Mouse (Mus musculus): ENCODE measurements at regions not wholly inside any gene's neighbourhood (a gene's known extent, or its start where the extent isn't known, plus 50 kb on each side); places are given as distances from the start of the nearest gene placed in this dataset.

- peaks cover 4% of the 10 kb centered on the region for H3K4me1 ChIP-seq (ENCODE audit: control insufficient read depth, insufficient read depth, low read length)
- WGBS = 82% methylated on average over 8 of the region's 8 CpGs
- H3K4me3 ChIP-seq (replicated peaks; ENCODE audit: insufficient read depth, low read depth, low read length) = no peak overlapping the region
- TF ChIP-seq CTCF (IDR thresholded peaks at IDR 0.05; ENCODE audit: borderline replicate concordance, insufficient read depth, low read depth, low read length) (no peak), POLR2A (IDR thresholded peaks at IDR 0.05; ENCODE audit: borderline replicate concordance, insufficient read depth, low read length) (no peak)
- no peak for DNase-seq
- no peak overlapping the region for H3K27ac ChIP-seq (ENCODE audit: insufficient read depth, low read length)
- no peaks in the 10 kb centered on the region; the same call in 1 of the 2 replicates for H3K27me3 ChIP-seq (ENCODE audit: control insufficient read depth, insufficient read depth, low read length)
Measured at GRCm38 (mm10) chr6:82846587-82847150, 72.4 kb upstream of the Hk2 start.

DNA sequence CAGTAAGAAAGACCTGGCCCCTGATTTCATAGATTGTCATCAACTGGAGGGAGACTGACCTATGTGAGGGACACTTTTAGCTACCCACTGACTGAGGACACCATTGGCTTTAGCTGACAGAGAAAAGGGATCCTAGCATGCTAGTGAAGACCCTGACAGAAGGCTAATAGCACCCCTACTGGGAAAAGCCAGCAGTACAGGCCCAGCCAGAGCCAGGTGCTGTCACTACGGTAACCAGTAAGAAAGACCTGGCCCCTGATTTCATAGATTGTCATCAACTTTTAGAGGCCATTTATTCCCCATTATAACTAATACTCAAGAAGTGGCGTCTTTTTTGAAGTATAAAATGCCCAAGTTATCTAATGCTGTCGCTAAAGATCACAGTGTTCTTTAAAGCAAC is 70.2 kb upstream of the Hk2 start:
- TF ChIP-seq POLR2A (IDR thresholded peaks at IDR 0.05; ENCODE audit: borderline replicate concordance, insufficient read depth, low read length) (no peak), CTCF (IDR thresholded peaks at IDR 0.05; ENCODE audit: borderline replicate concordance, insufficient read depth, low read depth, low read length) (no peak)
- Histone ChIP-seq H3K27me3 (ENCODE audit: control insufficient read depth, insufficient read depth, low read length) (no peaks in the 10 kb centered on the region; the same call in 1 of the 2 replicates), H3K27ac (ENCODE audit: insufficient read depth, low read length) (no peak overlapping the region), H3K4me3 (replicated peaks; ENCODE audit: insufficient read depth, low read depth, low read length) (no peak overlapping the region), H3K4me1 (ENCODE audit: control insufficient read depth, insufficient read depth, low read length) (no peaks in the 10 kb centered on the region; the same call in 1 of the 2 replicates)
- DNase-seq = no peak
- 64% methylated on average over 3 of the region's 3 CpGs for WGBS

GRCm38 (mm10) chr6:82843881-82844280 is 69.6 kb upstream of the Hk2 start:
- 88% methylated on average over 4 of the region's 4 CpGs for WGBS
- Histone ChIP-seq H3K4me1 (ENCODE audit: control insufficient read depth, insufficient read depth, low read length) (no peaks in the 10 kb centered on the region; the same call in 1 of the 2 replicates), H3K4me3 (replicated peaks; ENCODE audit: insufficient read depth, low read depth, low read length) (no peak overlapping the region), H3K27ac (ENCODE audit: insufficient read depth, low read length) (no peak overlapping the region), H3K27me3 (ENCODE audit: control insufficient read depth, insufficient read depth, low read length) (no peaks in the 10 kb centered on the region; the same call in 1 of the 2 replicates)
- TF ChIP-seq CTCF (IDR thresholded peaks at IDR 0.05; ENCODE audit: borderline replicate concordance, insufficient read depth, low read depth, low read length) (no peak), POLR2A (IDR thresholded peaks at IDR 0.05; ENCODE audit: borderline replicate concordance, insufficient read depth, low read length) (no peak)
- no peak for DNase-seq

DNA sequence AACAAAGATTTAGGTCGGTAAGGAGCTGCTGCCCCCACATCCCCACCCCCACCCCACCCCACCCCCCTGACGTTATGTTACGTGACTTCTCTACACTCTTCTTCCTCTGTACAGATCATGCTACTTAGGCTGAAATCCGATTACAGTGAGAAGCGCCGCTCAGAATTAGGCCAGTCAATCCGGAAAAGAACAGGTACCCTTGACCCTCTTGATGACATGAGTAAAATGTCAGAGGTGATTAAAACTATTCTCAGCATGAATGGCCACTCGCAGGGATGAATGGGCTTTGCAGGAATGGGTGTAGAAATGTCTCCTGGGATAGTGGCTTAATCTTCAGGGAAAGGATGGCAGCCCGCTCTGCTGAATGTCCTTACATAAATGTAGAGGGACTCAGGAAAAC is 63.0 kb upstream of the Hk2 start:
- H3K4me1 ChIP-seq (ENCODE audit: control insufficient read depth, insufficient read depth, low read length) = no peaks in the 10 kb centered on the region
- no peaks in the 10 kb centered on the region for H3K27me3 ChIP-seq (ENCODE audit: control insufficient read depth, insufficient read depth, low read length)
- WGBS = 75% methylated on average over 9 of the region's 9 CpGs
- no peak overlapping the region for H3K27ac ChIP-seq (ENCODE audit: insufficient read depth, low read length)
- H3K4me3 ChIP-seq (replicated peaks; ENCODE audit: insufficient read depth, low read depth, low read length) = no peak overlapping the region
- TF ChIP-seq CTCF (IDR thresholded peaks at IDR 0.05; ENCODE audit: borderline replicate concordance, insufficient read depth, low read depth, low read length) (no peak), POLR2A (IDR thresholded peaks at IDR 0.05; ENCODE audit: borderline replicate concordance, insufficient read depth, low read length) (no peak)
- no peak for DNase-seq

DNA sequence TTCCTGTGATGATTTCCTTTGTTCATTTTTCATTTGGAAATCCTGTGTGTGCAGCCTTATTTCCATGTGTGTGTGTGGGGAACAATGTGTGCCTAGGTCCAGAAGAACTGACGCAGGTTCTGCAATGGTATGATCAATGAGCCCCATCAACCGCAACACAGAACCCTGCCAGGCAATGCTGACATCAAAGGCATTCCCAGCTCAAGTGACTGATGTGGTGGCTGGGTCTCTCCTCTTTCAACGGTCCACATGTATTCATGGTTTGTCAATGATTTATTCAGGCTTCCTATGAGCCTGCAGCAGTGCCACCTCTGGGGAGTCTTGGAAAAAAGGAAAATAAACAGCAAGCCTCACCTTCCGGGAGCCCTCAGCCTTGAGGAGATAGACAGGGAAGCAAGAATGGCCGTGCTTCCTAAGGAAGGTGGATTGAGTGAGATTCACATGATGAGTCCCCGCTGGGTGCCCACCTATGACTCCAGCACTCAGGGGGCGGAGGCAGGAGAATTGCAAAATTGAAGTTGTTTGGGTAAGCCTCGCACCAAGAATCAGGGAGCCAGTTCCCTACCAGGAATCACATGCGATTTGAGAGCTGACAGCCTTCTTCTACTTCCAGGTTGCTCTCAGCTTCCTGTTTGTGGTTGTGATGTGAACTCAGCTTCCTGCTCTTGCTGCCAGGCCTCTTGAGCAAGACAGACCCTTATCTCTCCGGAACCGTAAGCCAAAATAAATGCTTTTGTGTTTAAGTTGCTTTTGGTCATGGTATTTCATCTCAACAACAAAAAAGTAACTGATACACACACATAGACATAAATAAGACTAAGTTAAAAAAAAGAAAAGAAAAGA is 61.2 kb upstream of the Hk2 start:
- 81% methylated on average over 11 of the region's 11 CpGs for WGBS

DNA sequence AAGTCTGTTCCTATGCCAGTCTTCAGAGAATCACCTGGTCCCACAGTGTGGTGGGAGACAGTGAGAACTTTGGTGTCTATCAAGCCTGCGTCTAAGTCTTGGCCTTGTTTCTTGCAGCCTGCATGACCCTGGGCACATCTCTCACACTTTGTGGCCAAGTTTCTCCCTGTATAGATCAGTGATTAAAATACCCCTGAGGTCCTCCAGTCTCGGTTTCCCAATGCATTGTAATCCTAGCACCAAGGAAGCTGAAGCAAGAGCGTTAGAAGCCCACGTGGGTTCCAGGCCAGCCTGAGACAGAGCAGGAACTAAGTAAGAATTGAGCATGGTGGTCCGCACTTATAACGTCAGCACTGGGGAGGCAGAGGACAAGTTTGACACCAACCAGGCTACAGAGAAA is 59.6 kb upstream of the Hk2 start:
- no peak for TF ChIP-seq CTCF (IDR thresholded peaks at IDR 0.05; ENCODE audit: borderline replicate concordance, insufficient read depth, low read depth, low read length)
- DNase-seq = no peak
- no peak overlapping the region for H3K4me3 ChIP-seq (replicated peaks; ENCODE audit: insufficient read depth, low read depth, low read length)
- no peaks in the 10 kb centered on the region for H3K27me3 ChIP-seq (ENCODE audit: control insufficient read depth, insufficient read depth, low read length)
- no peak overlapping the region for H3K27ac ChIP-seq (ENCODE audit: insufficient read depth, low read length)
- H3K4me1 ChIP-seq (ENCODE audit: control insufficient read depth, insufficient read depth, low read length) = no peaks in the 10 kb centered on the region
- 89% methylated on average over 6 of the region's 6 CpGs for WGBS

More for the DNA sequence above, 61.2 kb upstream of the Hk2 start:
- no peaks in the 10 kb centered on the region for H3K27me3 ChIP-seq (ENCODE audit: control insufficient read depth, insufficient read depth, low read length)
- H3K27ac ChIP-seq (ENCODE audit: insufficient read depth, low read length) = no peak overlapping the region
- no peak overlapping the region for H3K4me3 ChIP-seq (replicated peaks; ENCODE audit: insufficient read depth, low read depth, low read length)
- DNase-seq = no peak
- TF ChIP-seq POLR2A (IDR thresholded peaks at IDR 0.05; ENCODE audit: borderline replicate concordance, insufficient read depth, low read length) = no peak
- no peak for TF ChIP-seq CTCF (IDR thresholded peaks at IDR 0.05; ENCODE audit: borderline replicate concordance, insufficient read depth, low read depth, low read length)
- no peaks in the 10 kb centered on the region for H3K4me1 ChIP-seq (ENCODE audit: control insufficient read depth, insufficient read depth, low read length)

DNA sequence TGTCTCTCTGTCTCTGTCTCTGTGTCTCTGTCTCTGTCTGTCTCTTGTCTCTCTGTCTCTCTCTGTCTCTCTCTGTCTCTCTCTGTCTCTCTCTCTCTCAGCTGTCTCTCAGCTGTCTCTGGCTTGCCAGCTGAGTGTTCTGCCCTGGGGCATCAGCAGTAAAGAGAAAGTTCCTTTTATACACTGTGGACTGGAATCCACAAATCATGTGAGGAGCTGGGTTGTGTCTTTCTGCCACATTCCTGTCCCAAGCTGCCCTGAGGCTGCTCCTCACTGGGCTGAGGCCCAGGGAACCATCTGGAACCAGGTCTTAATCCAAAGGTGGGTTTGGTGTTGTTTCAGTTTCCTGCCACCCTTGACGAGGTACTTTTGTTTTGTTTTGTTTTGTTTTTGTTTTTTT is 57.0 kb upstream of the Hk2 start:
- no peak for DNase-seq
- Histone ChIP-seq H3K4me3 (replicated peaks; ENCODE audit: insufficient read depth, low read depth, low read length) (no peak overlapping the region), H3K27ac (ENCODE audit: insufficient read depth, low read length) (no peak overlapping the region), H3K27me3 (ENCODE audit: control insufficient read depth, insufficient read depth, low read length) (no peaks in the 10 kb centered on the region), H3K4me1 (ENCODE audit: control insufficient read depth, insufficient read depth, low read length) (no peaks in the 10 kb centered on the region)
- WGBS = 24% methylated on average over 1 of the region's 1 CpGs
- TF ChIP-seq CTCF (IDR thresholded peaks at IDR 0.05; ENCODE audit: borderline replicate concordance, insufficient read depth, low read depth, low read length) = no peak
- TF ChIP-seq POLR2A (IDR thresholded peaks at IDR 0.05; ENCODE audit: borderline replicate concordance, insufficient read depth, low read length) = no peak

- Histone ChIP-seq H3K4me1 (ENCODE audit: control insufficient read depth, insufficient read depth, low read length) (no peaks in the 10 kb centered on the region), H3K27ac (ENCODE audit: insufficient read depth, low read length) (no peak overlapping the region), H3K4me3 (replicated peaks; ENCODE audit: insufficient read depth, low read depth, low read length) (no peak overlapping the region), H3K27me3 (ENCODE audit: control insufficient read depth, insufficient read depth, low read length) (no peaks in the 10 kb centered on the region)
- WGBS = 86% methylated on average over 3 of the region's 3 CpGs
- DNase-seq = no peak
- no peak for TF ChIP-seq CTCF (IDR thresholded peaks at IDR 0.05; ENCODE audit: borderline replicate concordance, insufficient read depth, low read depth, low read length)
- TF ChIP-seq POLR2A (IDR thresholded peaks at IDR 0.05; ENCODE audit: borderline replicate concordance, insufficient read depth, low read length) = no peak
Measured at GRCm38 (mm10) chr6:82824684-82825083, 50.4 kb upstream of the Hk2 start.

Measured in cerebellum, adult 2 months (tissue).